Mouse (Mus musculus) embryonic facial prominence, embryonic 12.5 days (tissue): Measurements from ENCODE around the gene Zfp42. TPM values are rescaled to one million over a fixed set of nuclear protein-coding genes. Genes with fewer than 3 reads are reported as not detected.

Experiments
- polyA plus RNA-seq: library from polyadenylated mRNA; unstranded; fragments of >200 nt; fragmentation: Nextera tagmentation; extraction: Ambion mirVana; gene quantifications from 2 replicates; pipeline ENCODE4 v1.2.1, GENCODE M21; 2016

The Zfp42 gene
- polyA plus RNA-seq, 1 experiment from 2014 or later: not detected

Other genes starting within 250 kb of the Zfp42 start
- not detected in 2 replicates for gene Triml1, start 165.5 kb downstream of the Zfp42 start, polyA plus RNA-seq
- not detected in 2 replicates for gene Triml2, start 126.4 kb downstream of the Zfp42 start, polyA plus RNA-seq
- not detected in 2 replicates for gene Adam26b, start 221.1 kb upstream of the Zfp42 start, polyA plus RNA-seq